Mouse (Mus musculus) A20 (cell line): Measurements from ENCODE around the gene Slc2a2.

Experiments
- DNase-seq: peaks from one replicate; pipeline ENCODE4 v3.0.0-alpha.2; 2011; ENCODE audit warnings: low read depth, low spot score

Slc2a2 gene

GRCm38 (mm10) chr3:28697797-28698196 lies at the start of gene Slc2a2:
Slc2a2 (plus strand) TSS chr3:28697903.
- no peak for DNase-seq

- no peak for DNase-seq
Observed at GRCm38 (mm10) chr3:28652574-28652973, 45.1 kb upstream of the Slc2a2 start.

- DNase-seq, result no peak
Observed at GRCm38 (mm10) chr3:28653043-28653442, 44.7 kb upstream of the Slc2a2 start.

- DNase-seq, result no peak
Observed at GRCm38 (mm10) chr3:28654740-28655139, 43.0 kb upstream of the Slc2a2 start.

GRCm38 (mm10) chr3:28658349-28658748 lies 39.4 kb upstream of the Slc2a2 start:
- DNase-seq, result no peak

- no peak for DNase-seq
Observed at GRCm38 (mm10) chr3:28680851-28681250, 16.9 kb upstream of the Slc2a2 start.

- DNase-seq, result no peak
Observed at GRCm38 (mm10) chr3:28681866-28682265, 15.8 kb upstream of the Slc2a2 start.

GRCm38 (mm10) chr3:28682411-28682810 lies 15.3 kb upstream of the Slc2a2 start:
- no peak for DNase-seq

GRCm38 (mm10) chr3:28685510-28685909 lies 12.2 kb upstream of the Slc2a2 start:
- DNase-seq, result no peak

GRCm38 (mm10) chr3:28694811-28695210 lies 2.9 kb upstream of the Slc2a2 start:
- DNase-seq, result no peak

GRCm38 (mm10) chr3:28695608-28696007 lies 2.1 kb upstream of the Slc2a2 start:
- DNase-seq, result no peak

GRCm38 (mm10) chr3:28696162-28696561 lies 1.5 kb upstream of the Slc2a2 start:
- DNase-seq, result no peak

GRCm38 (mm10) chr3:28699601-28700000 lies 1.9 kb downstream of the Slc2a2 start:
- DNase-seq, result no peak

- DNase-seq, result no peak
Observed at GRCm38 (mm10) chr3:28705522-28706137, 7.9 kb downstream of the Slc2a2 start.

GRCm38 (mm10) chr3:28706736-28707135 lies 9.0 kb downstream of the Slc2a2 start:
- DNase-seq, result no peak

GRCm38 (mm10) chr3:28709740-28710139 lies 12.0 kb downstream of the Slc2a2 start:
- peak; percentile 43 for DNase-seq

GRCm38 (mm10) chr3:28713913-28714698 lies 16.4 kb downstream of the Slc2a2 start:
- DNase-seq, result no peak

GRCm38 (mm10) chr3:28718521-28718920 lies 20.8 kb downstream of the Slc2a2 start:
- DNase-seq, result no peak

- no peak for DNase-seq
Observed at GRCm38 (mm10) chr3:28721218-28721617, 23.5 kb downstream of the Slc2a2 start.

- DNase-seq, result no peak
Observed at GRCm38 (mm10) chr3:28721838-28722237, 24.1 kb downstream of the Slc2a2 start.

- no peak for DNase-seq
Observed at GRCm38 (mm10) chr3:28722531-28722930, 24.8 kb downstream of the Slc2a2 start.

- no peak for DNase-seq
Observed at GRCm38 (mm10) chr3:28723534-28723933, 25.8 kb downstream of the Slc2a2 start.

GRCm38 (mm10) chr3:28725203-28725602 lies 27.5 kb downstream of the Slc2a2 start:
- no peak for DNase-seq
